Mouse (Mus musculus): ENCODE data around the gene Tex48. TPM values are rescaled to one million over a fixed set of nuclear protein-coding genes. Genes with fewer than 3 reads are reported as not detected.

Gene Tex48
- not detected in 2 replicates for polyA plus RNA-seq (2015; fragmentation: Nextera tagmentation; extraction: Ambion mirVana)

GRCm38 (mm10) chr4:63622378-63622835 is at the start of gene Tex48:
Tex48 (minus strand) TSS chr4:63622428.
- Histone ChIP-seq H3K9me3 (no peaks in the 10 kb centered on the region), H3K4me3 (no peak within 1 kb of the TSS), H3K9ac (no peak within 1 kb of the TSS), H3K27me3 (no peaks in the 10 kb centered on the region), H3K27ac (no peak within 1 kb of the TSS), H3K36me3 (no peaks in the 10 kb centered on the region), H3K4me1 (no peaks in the 10 kb centered on the region), H3K4me2 (no peak within 1 kb of the TSS)
- ATAC-seq (ENCODE audit: insufficient number of reproducible peaks, low FRiP score, low TSS enrichment, low read depth), result no peak
- WGBS, result 53% methylated on average over 5 of the region's 5 CpGs

GRCm38 (mm10) chr4:63668255-63668654 is 46.0 kb upstream of the Tex48 start:
- WGBS, result 55% methylated on average over 4 of the region's 4 CpGs
- Histone ChIP-seq H3K36me3 (no peaks in the 10 kb centered on the region), H3K4me1 (no peaks in the 10 kb centered on the region), H3K4me3 (no peak overlapping the region), H3K27me3 (no peaks in the 10 kb centered on the region), H3K27ac (no peak overlapping the region), H3K9ac (no peak overlapping the region), H3K4me2 (no peak overlapping the region), H3K9me3 (no peaks in the 10 kb centered on the region)
- ATAC-seq (ENCODE audit: insufficient number of reproducible peaks, low FRiP score, low TSS enrichment, low read depth), result no peak

DNA sequence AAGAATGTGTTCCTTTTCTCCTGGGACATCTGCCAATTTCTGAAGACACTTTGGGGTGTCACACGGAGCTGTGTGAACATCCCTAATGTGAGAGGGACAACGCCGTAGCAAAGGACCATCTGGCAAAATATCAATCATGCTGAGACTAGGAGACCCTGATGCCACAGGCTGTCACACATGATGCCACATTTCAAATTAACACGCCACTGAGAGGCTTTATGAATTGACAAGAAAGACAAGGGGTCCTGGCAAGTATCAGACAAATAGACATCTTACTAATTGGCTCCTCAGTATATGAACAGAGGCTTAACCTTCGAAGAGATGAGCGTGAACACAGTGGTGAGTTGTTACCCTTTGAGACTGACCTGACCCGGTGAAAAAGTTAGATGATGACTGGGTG is 43.5 kb upstream of the Tex48 start:
- H3K9ac ChIP-seq, result no peak overlapping the region
- no peak for ATAC-seq (ENCODE audit: insufficient number of reproducible peaks, low FRiP score, low TSS enrichment, low read depth)
- WGBS, result 81% methylated on average over 7 of the region's 7 CpGs
- H3K27me3 ChIP-seq, result no peaks in the 10 kb centered on the region
- no peaks in the 10 kb centered on the region for H3K4me1 ChIP-seq
- no peaks in the 10 kb centered on the region for H3K9me3 ChIP-seq
- H3K27ac ChIP-seq, result no peak overlapping the region
- H3K4me3 ChIP-seq, result no peak overlapping the region
- H3K36me3 ChIP-seq, result no peaks in the 10 kb centered on the region
- no peak overlapping the region for H3K4me2 ChIP-seq

DNA sequence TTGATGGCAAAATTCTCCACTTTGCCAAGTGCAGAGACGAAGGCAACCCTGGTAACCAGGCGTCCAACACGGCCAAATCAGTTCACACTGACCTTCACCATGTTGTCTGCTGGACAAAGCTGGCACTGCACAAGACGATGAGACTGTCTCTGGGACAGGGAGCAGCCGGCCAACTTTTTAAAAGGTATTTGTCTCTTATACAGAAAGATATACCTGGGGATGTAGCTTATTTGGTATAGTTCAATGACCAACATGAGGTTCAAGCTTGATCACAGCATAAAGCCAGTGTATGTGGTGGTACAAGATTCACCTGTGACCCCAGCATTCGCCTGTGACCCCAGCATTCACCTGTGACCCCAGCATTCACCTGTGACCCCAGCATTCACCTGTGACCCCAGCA is 41.1 kb upstream of the Tex48 start, which contains the start of gene Gm11214:
Gene Gm11214 (minus strand): TSS at position 101 of the 400 bp plus-strand sequence.
- no peak within 1 kb of the TSS for H3K27ac ChIP-seq
- ATAC-seq (ENCODE audit: insufficient number of reproducible peaks, low FRiP score, low TSS enrichment, low read depth), result no peak
- no peak within 1 kb of the TSS for H3K4me3 ChIP-seq
- no peaks in the 10 kb centered on the region for H3K9me3 ChIP-seq
- no peaks in the 10 kb centered on the region for H3K4me1 ChIP-seq
- no peaks in the 10 kb centered on the region for H3K36me3 ChIP-seq
- WGBS, result 89% methylated on average over 6 of the region's 6 CpGs
- no peak within 1 kb of the TSS for H3K9ac ChIP-seq
- no peak within 1 kb of the TSS for H3K4me2 ChIP-seq
- H3K27me3 ChIP-seq, result no peaks in the 10 kb centered on the region

GRCm38 (mm10) chr4:63661857-63662256 is 39.6 kb upstream of the Tex48 start:
- Histone ChIP-seq H3K9me3 (no peaks in the 10 kb centered on the region), H3K36me3 (no peaks in the 10 kb centered on the region), H3K4me3 (no peak overlapping the region), H3K9ac (no peak overlapping the region), H3K27ac (no peak overlapping the region), H3K27me3 (no peaks in the 10 kb centered on the region), H3K4me1 (no peaks in the 10 kb centered on the region), H3K4me2 (no peak overlapping the region)
- 81% methylated on average over 1 of the region's 1 CpGs for WGBS
- no peak for ATAC-seq (ENCODE audit: insufficient number of reproducible peaks, low FRiP score, low TSS enrichment, low read depth)

GRCm38 (mm10) chr4:63661426-63661825 is 39.2 kb upstream of the Tex48 start:
- ATAC-seq (ENCODE audit: insufficient number of reproducible peaks, low FRiP score, low TSS enrichment, low read depth), result no peak
- H3K9ac ChIP-seq, result no peak overlapping the region
- no peaks in the 10 kb centered on the region for H3K27me3 ChIP-seq
- H3K4me3 ChIP-seq, result no peak overlapping the region
- H3K27ac ChIP-seq, result no peak overlapping the region
- no peaks in the 10 kb centered on the region for H3K36me3 ChIP-seq
- no peaks in the 10 kb centered on the region for H3K4me1 ChIP-seq
- WGBS, result 87% methylated on average over 1 of the region's 1 CpGs
- no peak overlapping the region for H3K4me2 ChIP-seq
- no peaks in the 10 kb centered on the region for H3K9me3 ChIP-seq

GRCm38 (mm10) chr4:63659775-63660174 is 37.5 kb upstream of the Tex48 start:
- no peaks in the 10 kb centered on the region for H3K36me3 ChIP-seq
- 77% methylated on average over 1 of the region's 1 CpGs for whole genome bisulfite sequencing
- no peaks in the 10 kb centered on the region for H3K4me1 ChIP-seq
- no peaks in the 10 kb centered on the region for H3K9me3 ChIP-seq
- no peak for ATAC-seq (ENCODE audit: insufficient number of reproducible peaks, low FRiP score, low TSS enrichment, low read depth)
- no peak overlapping the region for H3K4me3 ChIP-seq
- no peak overlapping the region for H3K27ac ChIP-seq
- no peaks in the 10 kb centered on the region for H3K27me3 ChIP-seq
- no peak overlapping the region for H3K4me2 ChIP-seq
- H3K9ac ChIP-seq, result no peak overlapping the region

DNA sequence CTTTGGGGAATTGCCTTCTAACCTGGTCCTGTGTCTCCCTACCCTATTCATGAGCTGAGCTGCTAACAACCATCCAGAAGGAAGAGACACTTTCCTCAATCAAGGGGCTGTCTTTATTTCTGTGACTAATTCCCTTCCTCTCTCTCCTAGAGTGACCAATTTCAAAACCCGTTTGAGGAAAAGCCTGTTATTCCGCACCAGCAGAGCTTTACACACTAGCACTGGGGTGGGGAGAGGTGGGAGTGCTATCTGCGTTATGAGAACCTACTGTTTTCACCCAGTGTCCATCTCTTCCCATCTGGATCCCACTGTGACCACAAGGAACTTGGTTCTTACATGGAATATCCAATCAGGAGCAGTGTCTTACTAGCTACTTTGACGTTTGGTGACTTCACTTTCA is 36.9 kb upstream of the Tex48 start:
- no peak overlapping the region for H3K4me2 ChIP-seq
- no peaks in the 10 kb centered on the region for H3K36me3 ChIP-seq
- WGBS, result 46% methylated on average over 4 of the region's 4 CpGs
- no peak overlapping the region for H3K27ac ChIP-seq
- H3K27me3 ChIP-seq, result no peaks in the 10 kb centered on the region
- no peaks in the 10 kb centered on the region for H3K9me3 ChIP-seq
- no peak overlapping the region for H3K4me3 ChIP-seq
- no peaks in the 10 kb centered on the region for H3K4me1 ChIP-seq
- H3K9ac ChIP-seq, result no peak overlapping the region
- ATAC-seq (ENCODE audit: insufficient number of reproducible peaks, low FRiP score, low TSS enrichment, low read depth), result no peak

DNA sequence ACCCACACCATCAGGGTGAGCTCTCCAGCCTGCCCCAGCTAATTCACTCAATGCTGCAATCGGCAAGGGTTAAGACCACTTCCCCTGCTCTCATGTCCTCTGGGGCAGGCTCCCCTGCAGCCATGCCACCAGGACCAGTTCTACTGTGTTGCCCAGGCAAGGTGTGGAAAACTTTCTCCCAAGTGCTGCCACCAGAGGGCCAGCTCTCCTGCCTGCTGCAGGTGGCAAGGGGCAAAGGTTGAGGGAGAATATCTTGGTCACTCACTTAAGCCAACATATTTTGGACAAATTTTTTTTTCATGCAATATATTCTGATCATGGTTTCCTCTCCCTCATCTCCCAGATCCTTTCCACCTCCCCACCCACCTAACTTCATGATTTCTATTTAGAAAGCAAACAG is 32.2 kb upstream of the Tex48 start:
- H3K4me3 ChIP-seq, result no peak overlapping the region
- H3K9ac ChIP-seq, result no peak overlapping the region
- no peak overlapping the region for H3K27ac ChIP-seq
- H3K9me3 ChIP-seq, result no peaks in the 10 kb centered on the region
- H3K4me1 ChIP-seq, result no peaks in the 10 kb centered on the region
- WGBS, result 65% methylated on average over 1 of the region's 1 CpGs
- ATAC-seq (ENCODE audit: insufficient number of reproducible peaks, low FRiP score, low TSS enrichment, low read depth), result no peak
- no peak overlapping the region for H3K4me2 ChIP-seq
- H3K36me3 ChIP-seq, result no peaks in the 10 kb centered on the region
- no peaks in the 10 kb centered on the region for H3K27me3 ChIP-seq

GRCm38 (mm10) chr4:63643956-63644726 is 21.9 kb upstream of the Tex48 start:
- no peaks in the 10 kb centered on the region for H3K27me3 ChIP-seq
- H3K9me3 ChIP-seq, result no peaks in the 10 kb centered on the region
- ATAC-seq (ENCODE audit: insufficient number of reproducible peaks, low FRiP score, low TSS enrichment, low read depth), result no peak

GRCm38 (mm10) chr4:63639842-63640241 is 17.6 kb upstream of the Tex48 start:
- Histone ChIP-seq H3K36me3 (no peaks in the 10 kb centered on the region), H3K4me1 (no peaks in the 10 kb centered on the region), H3K9me3 (no peaks in the 10 kb centered on the region), H3K4me2 (no peak overlapping the region), H3K27me3 (no peaks in the 10 kb centered on the region), H3K4me3 (no peak overlapping the region), H3K9ac (no peak overlapping the region), H3K27ac (no peak overlapping the region)
- ATAC-seq (ENCODE audit: insufficient number of reproducible peaks, low FRiP score, low TSS enrichment, low read depth), result no peak
- 75% methylated on average over 2 of the region's 2 CpGs for WGBS

More at GRCm38 (mm10) chr4:63643956-63644726, 21.9 kb upstream of the Tex48 start:
- Histone ChIP-seq H3K4me2 (no peak overlapping the region), H3K9ac (no peak overlapping the region), H3K4me1 (no peaks in the 10 kb centered on the region), H3K4me3 (no peak overlapping the region), H3K36me3 (no peaks in the 10 kb centered on the region), H3K27ac (no peak overlapping the region)

GRCm38 (mm10) chr4:63638603-63639002 is 16.4 kb upstream of the Tex48 start:
- H3K36me3 ChIP-seq, result no peaks in the 10 kb centered on the region
- no peak overlapping the region for H3K9ac ChIP-seq
- no peak overlapping the region for H3K4me2 ChIP-seq
- no peaks in the 10 kb centered on the region for H3K27me3 ChIP-seq
- ATAC-seq (ENCODE audit: insufficient number of reproducible peaks, low FRiP score, low TSS enrichment, low read depth), result no peak
- no peak overlapping the region for H3K27ac ChIP-seq
- no peaks in the 10 kb centered on the region for H3K4me1 ChIP-seq
- H3K9me3 ChIP-seq, result no peaks in the 10 kb centered on the region
- WGBS, result 21% methylated on average over 1 of the region's 1 CpGs
- no peak overlapping the region for H3K4me3 ChIP-seq
